Mouse (Mus musculus) CH12.LX (cell line): ENCODE measurements around the gene Lrrn4cl. TPM values are rescaled to one million over a fixed set of nuclear protein-coding genes. Genes with fewer than 3 reads are reported as not detected.

Experiments
- DNase-seq: peaks from one replicate; pipeline ENCODE4 v3.0.0-alpha.2; 2013; ENCODE audit errors: extremely low read depth
- H3K27ac ChIP-seq: 2 replicates; pipeline ENCODE4 v1.5.1; 2012; ENCODE audit warnings: low read depth, mild to moderate bottlenecking, control low read depth, moderate library complexity; ENCODE audit not compliant: insufficient read depth
- H3K27me3 ChIP-seq: replicated peaks from 2 replicates; pipeline ENCODE3; 2012; ENCODE audit warnings: inconsistent platforms
- H3K36me3 ChIP-seq, 2 experiments: replicated peaks in 1 of 2; 2 replicates each; pipeline versions ENCODE3 to v1.6.1; 2012; ENCODE audit warnings: inconsistent platforms in 1 of 2, low read length in 1 of 2, mild to moderate bottlenecking in 1 of 2, mixed read lengths in 1 of 2, moderate library complexity in 1 of 2; ENCODE audit not compliant: control insufficient read depth in 1 of 2, insufficient read depth in 1 of 2
- H3K4me1 ChIP-seq, 2 experiments: 2 replicates each; pipeline ENCODE4 v1.6.1; 2012; ENCODE audit warnings: inconsistent platforms in 1 of 2, moderate library complexity in 1 of 2; ENCODE audit not compliant: insufficient read depth in 2 of 2, control insufficient read depth in 1 of 2
- H3K4me2 ChIP-seq: 2 replicates; pipeline ENCODE4 v1.6.1; 2012; ENCODE audit warnings: low read depth, mild to moderate bottlenecking, control low read depth; ENCODE audit not compliant: poor library complexity, insufficient read depth, severe bottlenecking
- H3K4me3 ChIP-seq, 3 experiments: fragments of 150-350 bp in 1 of 3; sonication (generic) in 1 of 3; replicated peaks in 1 of 3; 2 replicates each; pipeline versions ENCODE3 to v1.5.1; 2011 to 2012; ENCODE audit warnings: low read depth in 2 of 3, low read length in 2 of 3, mild to moderate bottlenecking in 2 of 3, moderate library complexity in 2 of 3, control low read depth in 1 of 3, improper control_type of control experiment in 1 of 3, inconsistent platforms in 1 of 3, mixed read lengths in 1 of 3; ENCODE audit not compliant: poor library complexity in 1 of 3
- H3K79me2 ChIP-seq: replicated peaks from 2 replicates; pipeline ENCODE4 v1.6.1; 2012; ENCODE audit warnings: mild to moderate bottlenecking, moderate library complexity; ENCODE audit not compliant: control insufficient read depth, poor library complexity, insufficient read depth, severe bottlenecking; ENCODE audit errors: extremely low read depth
- H3K9ac ChIP-seq: 2 replicates; pipeline ENCODE4 v1.6.1; 2012; ENCODE audit warnings: low read depth, mild to moderate bottlenecking, control low read depth, moderate library complexity; ENCODE audit not compliant: insufficient read depth
- H3K9me3 ChIP-seq: replicated peaks from 2 replicates; pipeline ENCODE3; 2012; ENCODE audit warnings: low read length, inconsistent platforms, mixed read lengths
- BHLHE40 ChIP-seq: IDR thresholded peaks from 2 replicates; pipeline ENCODE4 v1.6.1; 2011; ENCODE audit warnings: mild to moderate bottlenecking, low read depth, low read length, improper control_type of control experiment
- CHD1 ChIP-seq: IDR thresholded peaks from 2 replicates; pipeline ENCODE4 v1.6.1; 2012; ENCODE audit warnings: low read depth, low read length, improper control_type of control experiment, inconsistent platforms
- ELF1 ChIP-seq: IDR thresholded peaks from 2 replicates; pipeline ENCODE4 v1.6.1; 2014; ENCODE audit warnings: low read depth, mild to moderate bottlenecking, inconsistent platforms, low read length, improper control_type of control experiment
- ETS1 ChIP-seq: conservative IDR thresholded peaks from 2 replicates; pipeline ENCODE4 v1.6.1; 2012; ENCODE audit warnings: low read depth, mild to moderate bottlenecking, inconsistent platforms, low read length, improper control_type of control experiment, moderate library complexity
- GABPA ChIP-seq: IDR thresholded peaks from 2 replicates; pipeline ENCODE4 v1.6.1; 2012; ENCODE audit warnings: low read depth, low read length, improper control_type of control experiment, inconsistent platforms; ENCODE audit not compliant: insufficient replicate concordance
- JUN ChIP-seq: IDR thresholded peaks from 2 replicates; pipeline ENCODE4 v1.6.1; 2011; ENCODE audit warnings: low read depth, mild to moderate bottlenecking, low read length, improper control_type of control experiment, moderate library complexity; ENCODE audit not compliant: insufficient read depth
- JUND ChIP-seq: conservative IDR thresholded peaks from 2 replicates; pipeline ENCODE4 v1.6.1; 2011; ENCODE audit warnings: low read depth, low read length, improper control_type of control experiment
- MAX ChIP-seq: IDR thresholded peaks from 2 replicates; pipeline ENCODE4 v1.6.1; 2011; ENCODE audit warnings: low read length, improper control_type of control experiment
- MYC ChIP-seq: IDR thresholded peaks from 2 replicates; pipeline ENCODE4 v1.6.1; 2011; ENCODE audit warnings: low read depth, mild to moderate bottlenecking, improper control_type of control experiment, low read length
- POLR2A ChIP-seq: IDR thresholded peaks from 2 replicates; pipeline ENCODE4 v1.6.1; 2011; ENCODE audit warnings: low read depth, mild to moderate bottlenecking, improper control_type of control experiment, low read length
- RAD21 ChIP-seq: IDR thresholded peaks from 2 replicates; pipeline ENCODE4 v1.6.1; 2011; ENCODE audit warnings: low read depth, mild to moderate bottlenecking, low read length, improper control_type of control experiment, moderate library complexity
- RCOR1 ChIP-seq: conservative IDR thresholded peaks from 2 replicates; pipeline ENCODE4 v1.6.1; 2012; ENCODE audit warnings: low read depth, mild to moderate bottlenecking, inconsistent platforms, low read length, improper control_type of control experiment
- SMC3 ChIP-seq: IDR thresholded peaks from 2 replicates; pipeline ENCODE4 v1.6.1; 2011; ENCODE audit warnings: low read depth, low read length, improper control_type of control experiment
- TBP ChIP-seq: conservative IDR thresholded peaks from 2 replicates; pipeline ENCODE4 v1.6.1; 2011; ENCODE audit warnings: low read depth, low read length, improper control_type of control experiment
- TCF12 ChIP-seq: IDR thresholded peaks from 2 replicates; pipeline ENCODE4 v1.6.1; 2014; ENCODE audit warnings: low read depth, mild to moderate bottlenecking, inconsistent platforms, low read length, improper control_type of control experiment
- UBTF ChIP-seq: IDR thresholded peaks from 2 replicates; pipeline ENCODE4 v1.6.1; 2012; ENCODE audit warnings: low read depth, mild to moderate bottlenecking, inconsistent platforms, low read length, improper control_type of control experiment, moderate library complexity
- USF1 ChIP-seq: IDR thresholded peaks from 2 replicates; pipeline ENCODE4 v1.6.1; 2014; ENCODE audit warnings: low read depth, mild to moderate bottlenecking, inconsistent platforms, low read length, improper control_type of control experiment
- ZNF384 ChIP-seq: IDR thresholded peaks from 2 replicates; pipeline ENCODE4 v1.6.1; 2012; ENCODE audit warnings: low read depth, low read length, improper control_type of control experiment, inconsistent platforms
- dilution Hi-C: fragments of 300-500 bp; cut with MboI; formaldehyde crosslinking; loops from 2 replicates; pipeline ENCODE4 v1.14.3; 2020; ENCODE audit warnings: low sequenced_read_pairs; ENCODE audit not compliant: extremely low pct_unique_long_range_greater_than_20kb, extremely low pct_ligation_motif_present
- in situ Hi-C: fragments of 300-500 bp; cut with MboI; formaldehyde crosslinking; loops from 3 replicates; pipeline ENCODE4 v1.14.3; 2019; ENCODE audit warnings: low sequenced_read_pairs, low pct_ligation_motif_present, low pct_unique_long_range_greater_than_20kb, mixed read lengths
- polyA plus RNA-seq: library from polyadenylated mRNA; unstranded; fragments of >175 nt; gene quantifications from 2 replicates; pipeline ENCODE4 v1.2.1, GENCODE M21; 2012; ENCODE audit warnings: low read depth; ENCODE audit not compliant: insufficient read length
- total RNA-seq, 2 experiments: library from RNA; depleted of rRNA; stranded (reverse); fragments of 300-350 nt in 1 of 2; fragments of >200 nt in 1 of 2; gene quantifications; 2 replicates each; pipeline ENCODE4 v1.2.3; 2012 to 2014

Lrrn4cl gene
- total and polyA plus RNA-seq, 3 experiments = 0.17 to 0.41 (median 0.31) TPM

DNA sequence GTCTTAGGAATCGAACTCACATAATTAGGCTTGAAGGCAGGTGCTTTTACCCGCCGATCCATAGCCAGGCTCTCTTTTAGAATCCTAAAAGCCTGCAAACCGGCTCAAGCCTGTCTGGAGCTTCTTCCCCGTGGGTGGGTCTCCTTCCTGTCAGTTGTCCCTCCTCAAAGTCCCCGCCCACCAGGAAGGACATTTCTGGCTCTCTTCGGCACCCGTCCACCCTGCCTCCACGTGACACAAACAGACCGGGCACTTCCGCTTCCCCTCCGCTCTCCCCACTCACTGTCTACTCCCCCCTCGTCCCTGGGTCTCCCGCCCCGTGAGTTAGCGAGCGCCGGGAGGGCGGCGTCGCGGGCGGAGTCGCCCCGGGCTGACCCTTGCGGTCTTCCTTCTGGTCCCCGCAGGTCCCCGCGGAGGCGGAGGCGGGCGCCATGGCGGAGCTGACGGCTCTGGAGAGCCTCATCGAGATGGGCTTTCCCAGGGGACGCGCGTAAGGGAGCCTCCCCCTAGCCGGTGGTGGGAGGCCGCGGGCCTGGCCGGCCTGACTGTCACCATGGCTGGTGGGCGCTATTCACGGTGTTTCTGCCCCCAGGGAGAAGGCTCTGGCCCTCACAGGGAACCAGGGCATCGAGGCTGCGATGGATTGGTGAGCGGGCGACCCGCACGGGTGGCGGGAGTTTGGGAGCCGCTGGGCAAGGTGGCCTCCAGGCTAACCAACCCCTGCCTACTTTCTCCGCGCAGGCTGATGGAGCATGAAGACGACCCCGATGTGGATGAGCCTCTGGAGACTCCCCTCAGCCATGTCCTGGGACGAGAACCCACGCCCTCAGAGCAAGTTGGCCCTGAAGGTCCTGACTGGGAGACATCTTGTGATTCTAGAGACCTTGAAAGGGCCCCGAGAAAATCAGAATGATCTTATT is 21.0 kb downstream of the Lrrn4cl start, which contains the start of gene Ubxn1 (continued):
- TF ChIP-seq TBP (peak; percentile 58; the same call in 1 of the 2 replicates), MAX (peak; percentile 98)
- TF ChIP-seq, all 38 proteins: peak for 18

DNA sequence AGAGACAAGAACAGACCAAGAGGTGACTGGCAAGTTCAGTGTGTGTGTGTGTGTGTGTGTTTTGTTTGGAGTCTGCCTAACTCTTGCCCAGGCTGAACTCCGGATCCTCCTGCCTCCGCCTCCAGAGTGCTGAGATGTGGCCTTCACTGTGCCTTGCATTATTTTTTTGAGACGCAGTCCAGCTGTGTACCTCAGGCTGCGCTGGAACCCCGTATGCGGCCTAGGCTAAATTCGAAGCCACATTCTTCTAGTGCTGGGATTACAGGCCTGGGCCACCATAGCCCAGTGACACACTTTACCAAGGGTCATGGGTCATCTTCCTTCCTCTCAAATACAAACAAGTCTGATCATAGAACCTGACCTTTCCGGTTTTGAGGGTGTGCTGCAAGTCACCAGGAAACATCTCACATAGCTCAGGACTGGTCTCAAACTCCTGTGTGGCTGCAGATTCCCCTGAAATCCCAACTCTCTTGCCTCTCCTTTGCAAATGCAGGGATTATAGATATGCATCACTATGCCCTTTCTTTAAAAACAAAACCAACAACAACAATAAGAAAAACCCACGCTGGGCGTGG is 21.8 kb downstream of the Lrrn4cl start:
- H3K27me3 ChIP-seq = no peaks in the 10 kb centered on the region
- TF ChIP-seq MYC = no peak
- TF ChIP-seq RCOR1 = no peak
- TF ChIP-seq JUN = no peak
- TF ChIP-seq, all 38 proteins: peak for 0
- Histone ChIP-seq H3K9ac (peak overlapping the region; percentile 88), H3K4me3 (peak overlapping the region; percentile 84 to 97 (median 87)), H3K79me2 (peaks cover 19% of the 10 kb centered on the region), H3K4me2 (peak overlapping the region; percentile 43), H3K9me3 (no peaks in the 10 kb centered on the region), H3K27ac (no peak overlapping the region), H3K4me1 (peaks cover 2 to 16% of the 10 kb centered on the region in 2 experiments; a peak in 2 of 4 replicates), H3K36me3 (peaks cover 25 to 43% of the 10 kb centered on the region in 2 experiments)
- dilution Hi-C loops (no loop called here), in situ Hi-C loops (no loop called here)
- DNase-seq = no peak

DNA sequence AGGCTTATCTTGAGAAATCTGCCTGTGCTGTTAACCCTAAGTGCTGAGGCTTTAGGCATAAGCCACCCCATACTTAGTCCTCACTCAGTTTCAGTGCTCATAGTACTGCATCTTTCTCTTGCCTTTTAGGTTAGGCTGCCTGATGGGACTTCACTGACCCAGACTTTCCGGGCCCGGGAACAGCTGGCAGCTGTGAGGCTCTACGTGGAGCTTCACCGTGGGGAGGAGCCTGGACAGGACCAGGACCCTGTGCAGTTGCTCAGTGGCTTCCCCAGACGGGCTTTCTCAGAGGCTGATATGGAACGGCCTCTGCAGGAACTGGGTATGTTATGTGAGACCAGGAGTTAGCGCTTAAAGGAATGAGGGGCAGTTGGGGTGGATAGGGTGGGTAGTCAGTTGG is 24.5 kb downstream of the Lrrn4cl start:
- Histone ChIP-seq H3K27ac (no peak overlapping the region), H3K27me3 (no peaks in the 10 kb centered on the region), H3K9ac (no peak overlapping the region), H3K79me2 (peaks cover 19% of the 10 kb centered on the region), H3K4me3 (no peak overlapping the region), H3K4me2 (no peak overlapping the region), H3K9me3 (no peaks in the 10 kb centered on the region), H3K4me1 (peaks cover 2 to 25% of the 10 kb centered on the region in 2 experiments; a peak in 3 of 4 replicates), H3K36me3 (peaks cover 27 to 61% of the 10 kb centered on the region in 2 experiments)
- TF ChIP-seq JUND (no peak), MYC (no peak), MAX (no peak), RAD21 (no peak), UBTF (no peak), BHLHE40 (no peak), ELF1 (no peak), ETS1 (no peak), SMC3 (no peak), POLR2A (no peak), ZNF384 (no peak), TCF12 (no peak), USF1 (no peak), GABPA (no peak), CHD1 (no peak)
- DNase-seq = no peak
- in situ Hi-C loops (no loop called here), dilution Hi-C loops (no loop called here)
